Mouse (Mus musculus): ENCODE data around the gene Slc24a3. TPM values are rescaled to one million over a fixed set of nuclear protein-coding genes. Genes with fewer than 3 reads are reported as not detected.

Gene Slc24a3
- total RNA-seq, 2 experiments from 2014 or later = 3.5 to 4.0 TPM

DNA sequence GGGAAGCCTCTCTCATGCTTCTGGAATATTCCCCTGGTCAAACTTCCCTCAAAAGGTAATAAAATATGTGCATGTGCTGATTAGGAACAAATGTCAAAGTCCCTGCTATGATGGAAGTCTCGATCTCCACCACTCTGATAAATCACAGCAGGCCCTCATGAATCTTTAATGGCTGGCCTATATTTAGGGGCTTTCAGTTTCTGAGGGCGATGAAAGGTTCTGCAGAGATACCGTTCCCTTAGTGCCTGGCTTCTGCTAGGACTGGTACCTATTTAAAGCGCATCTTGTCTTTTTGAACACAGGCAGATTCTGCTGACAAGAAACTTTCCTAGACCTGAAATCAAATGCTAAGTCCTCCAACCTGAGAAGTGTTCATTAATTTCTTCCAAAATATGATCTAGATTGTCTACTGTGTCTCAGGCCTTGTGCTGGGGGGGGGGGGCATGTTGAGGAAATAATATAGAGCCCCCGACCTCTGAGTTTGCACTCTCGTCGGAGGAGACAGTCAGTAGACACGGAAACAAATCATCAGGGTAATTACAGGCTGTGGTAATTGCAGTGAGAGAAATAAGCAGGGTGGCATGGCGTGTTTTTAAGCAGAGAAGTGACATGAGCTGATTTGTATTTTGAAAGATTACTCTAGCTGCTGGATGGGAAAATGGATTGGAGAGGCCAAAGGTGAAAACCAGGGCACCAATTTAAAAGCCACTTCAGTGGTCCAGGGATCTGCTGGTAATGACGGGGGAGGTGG, 230.1 kb downstream of the Slc24a3 start:
- DNase-seq = no peak
- intact Hi-C loops (cut with DNase I; ENCODE audit: low total_unique reads) = no loop called here

DNA sequence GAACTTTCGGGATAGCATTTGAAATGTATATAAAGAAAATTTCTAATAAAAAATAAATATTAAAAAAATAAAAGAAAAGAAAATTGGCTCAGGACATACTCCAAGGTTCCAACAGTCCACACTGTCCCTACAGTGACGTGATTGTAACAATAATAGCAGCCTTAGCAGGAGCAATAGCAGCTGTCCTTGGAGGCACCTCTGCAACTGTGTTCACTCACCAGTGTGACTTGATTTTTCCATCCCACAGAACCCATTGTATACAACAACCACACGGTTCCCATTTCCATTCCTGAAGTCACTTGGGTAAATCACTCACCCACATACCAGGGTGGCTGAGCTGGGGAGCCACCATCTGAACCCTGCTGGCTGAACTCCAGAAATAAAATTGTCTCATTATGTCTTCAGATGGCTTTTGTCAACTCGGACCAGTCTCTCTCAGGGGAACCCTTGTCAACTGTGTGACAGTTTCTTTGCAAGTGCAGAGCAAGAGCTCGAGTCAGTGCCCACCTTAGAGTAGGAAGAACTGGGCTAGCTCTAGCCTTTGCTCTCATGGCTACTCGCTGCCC, 233.8 kb downstream of the Slc24a3 start:
- no peak for DNase-seq
- intact Hi-C loops (cut with DNase I; ENCODE audit: low total_unique reads) = no loop called here

GRCm38 (mm10) chr2:145401996-145402395, 234.4 kb downstream of the Slc24a3 start:
- no peak for DNase-seq
- intact Hi-C loops (cut with DNase I; ENCODE audit: low total_unique reads) = no loop called here

- DNase-seq = no peak
- intact Hi-C loops (cut with DNase I; ENCODE audit: low total_unique reads) = no loop called here
Measured at GRCm38 (mm10) chr2:145404818-145405531, 237.4 kb downstream of the Slc24a3 start.

DNA sequence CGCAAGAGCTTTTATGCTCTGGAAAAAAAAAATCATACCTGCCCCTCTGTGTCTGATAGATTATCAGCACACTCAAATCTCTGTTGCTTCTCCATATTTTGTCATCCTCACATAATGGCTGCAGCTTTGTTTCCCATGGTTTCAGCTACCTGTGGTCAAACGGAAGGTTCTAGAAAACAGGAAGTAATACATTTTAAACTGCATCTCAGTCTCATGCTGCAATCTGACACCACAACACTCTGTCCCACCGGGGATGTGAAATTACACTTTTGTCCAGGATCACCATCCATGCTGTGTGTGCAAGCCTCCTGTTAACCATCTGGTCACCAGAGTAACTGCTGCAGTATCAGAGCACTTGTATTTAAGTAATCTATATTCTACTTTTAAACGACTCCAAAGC, 238.2 kb downstream of the Slc24a3 start:
- no peak for DNase-seq
- intact Hi-C loops (cut with DNase I; ENCODE audit: low total_unique reads) = no loop called here

DNA sequence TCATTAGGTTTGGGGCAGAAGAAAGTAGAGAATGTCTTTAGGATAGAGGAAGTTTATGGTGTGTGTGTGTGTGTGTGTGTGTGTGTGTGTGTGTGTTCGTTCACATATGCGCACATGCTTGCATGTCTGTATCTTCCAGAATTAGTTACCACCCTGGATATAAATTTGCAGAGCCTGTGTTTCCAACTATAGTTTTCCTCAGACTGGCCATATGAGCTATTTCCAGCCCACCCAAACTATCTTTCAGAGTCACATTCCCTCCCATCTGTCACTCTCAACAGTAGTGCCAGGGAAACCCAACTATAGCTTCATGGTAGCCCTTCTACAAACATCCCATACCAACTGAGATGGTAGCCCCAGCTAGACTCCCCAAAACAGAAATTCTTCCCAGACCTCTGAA, 250.2 kb downstream of the Slc24a3 start:
- intact Hi-C loops (cut with DNase I; ENCODE audit: low total_unique reads) = no loop called here
- DNase-seq = no peak

GRCm38 (mm10) chr2:145419078-145419477, 251.5 kb downstream of the Slc24a3 start:
- intact Hi-C loops (cut with DNase I; ENCODE audit: low total_unique reads) = no loop called here
- DNase-seq = no peak

- intact Hi-C loops (cut with DNase I; ENCODE audit: low total_unique reads) = no loop called here
- DNase-seq = no peak
Measured at GRCm38 (mm10) chr2:145420967-145421888, 253.7 kb downstream of the Slc24a3 start.

GRCm38 (mm10) chr2:145421889-145422212, 254.3 kb downstream of the Slc24a3 start:
- intact Hi-C loops (cut with DNase I; ENCODE audit: low total_unique reads) = no loop called here
- DNase-seq = no peak

- intact Hi-C loops (cut with DNase I; ENCODE audit: low total_unique reads) = no loop called here
- DNase-seq = no peak
Measured at GRCm38 (mm10) chr2:145429982-145430381, 262.4 kb downstream of the Slc24a3 start.

DNA sequence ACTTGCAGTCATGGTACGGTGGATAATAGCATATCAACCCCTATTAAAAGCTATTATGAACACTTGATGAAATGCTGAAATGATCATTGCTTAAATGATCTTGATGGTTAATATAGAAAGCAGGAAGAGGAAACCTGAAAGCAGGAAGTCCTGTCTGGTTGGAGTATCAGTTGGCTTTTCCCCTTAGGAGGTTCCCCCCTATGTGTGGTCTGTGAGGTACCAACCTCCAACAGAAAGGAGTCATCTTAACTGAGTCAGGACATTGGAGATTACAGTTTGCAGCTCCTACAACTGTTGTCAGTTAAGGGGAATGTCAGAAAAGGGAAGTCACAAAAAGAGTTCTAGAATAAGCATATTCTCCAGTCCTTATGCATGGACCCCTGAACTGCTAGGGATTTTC, 266.5 kb downstream of the Slc24a3 start:
- no peak for DNase-seq
- intact Hi-C loops (cut with DNase I; ENCODE audit: low total_unique reads) = no loop called here

GRCm38 (mm10) chr2:145438336-145438735, 270.8 kb downstream of the Slc24a3 start:
- no peak for DNase-seq
- intact Hi-C loops (cut with DNase I; ENCODE audit: low total_unique reads) = no loop called here

DNA sequence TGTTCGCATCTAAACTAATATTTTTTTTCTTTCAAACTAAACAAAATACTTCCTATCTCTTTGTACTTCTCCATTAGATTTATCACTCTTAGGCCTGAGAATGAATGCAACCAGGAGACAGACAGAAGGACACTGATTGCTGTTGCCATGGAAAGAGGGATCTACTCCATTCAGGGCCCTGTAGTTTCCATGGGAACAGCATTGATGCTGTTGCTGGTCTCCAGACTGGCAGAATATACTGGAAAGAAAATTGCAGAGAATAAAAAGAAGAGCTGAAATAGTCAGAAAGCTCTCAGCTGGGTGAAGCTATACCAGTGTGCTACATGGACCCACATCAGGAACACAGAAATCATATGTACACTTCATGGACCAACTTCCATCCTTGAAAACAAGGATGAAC, 272.2 kb downstream of the Slc24a3 start:
- intact Hi-C loops (cut with DNase I; ENCODE audit: low total_unique reads) = no loop called here
- DNase-seq = no peak

- intact Hi-C loops (cut with DNase I; ENCODE audit: low total_unique reads) = no loop called here
- DNase-seq = no peak
Measured at GRCm38 (mm10) chr2:145457106-145457747, 289.7 kb downstream of the Slc24a3 start.

GRCm38 (mm10) chr2:145460854-145461423, 293.4 kb downstream of the Slc24a3 start:
- intact Hi-C loops (cut with DNase I; ENCODE audit: low total_unique reads) = no loop called here
- no peak for DNase-seq

DNA sequence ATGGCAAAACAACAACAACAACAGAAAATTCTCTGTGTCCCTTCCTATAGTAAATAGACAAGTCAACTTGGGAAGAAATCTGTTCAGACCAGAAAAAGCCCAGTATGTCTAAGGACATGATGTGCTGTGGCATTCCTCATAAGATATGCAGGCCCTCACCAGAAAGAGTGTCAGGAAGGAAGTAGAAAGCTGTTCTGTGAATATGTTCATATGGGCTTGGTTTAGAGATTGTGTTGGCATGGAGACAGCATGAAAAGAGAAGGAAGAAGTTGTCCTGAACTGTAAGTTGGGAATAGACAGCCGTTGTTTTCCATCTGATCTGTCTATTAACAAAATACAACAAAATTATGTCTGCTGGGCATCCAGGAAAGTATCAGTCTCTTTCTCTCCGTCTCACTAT, 294.7 kb downstream of the Slc24a3 start:
- intact Hi-C loops (cut with DNase I; ENCODE audit: low total_unique reads) = no loop called here
- DNase-seq = no peak

DNA sequence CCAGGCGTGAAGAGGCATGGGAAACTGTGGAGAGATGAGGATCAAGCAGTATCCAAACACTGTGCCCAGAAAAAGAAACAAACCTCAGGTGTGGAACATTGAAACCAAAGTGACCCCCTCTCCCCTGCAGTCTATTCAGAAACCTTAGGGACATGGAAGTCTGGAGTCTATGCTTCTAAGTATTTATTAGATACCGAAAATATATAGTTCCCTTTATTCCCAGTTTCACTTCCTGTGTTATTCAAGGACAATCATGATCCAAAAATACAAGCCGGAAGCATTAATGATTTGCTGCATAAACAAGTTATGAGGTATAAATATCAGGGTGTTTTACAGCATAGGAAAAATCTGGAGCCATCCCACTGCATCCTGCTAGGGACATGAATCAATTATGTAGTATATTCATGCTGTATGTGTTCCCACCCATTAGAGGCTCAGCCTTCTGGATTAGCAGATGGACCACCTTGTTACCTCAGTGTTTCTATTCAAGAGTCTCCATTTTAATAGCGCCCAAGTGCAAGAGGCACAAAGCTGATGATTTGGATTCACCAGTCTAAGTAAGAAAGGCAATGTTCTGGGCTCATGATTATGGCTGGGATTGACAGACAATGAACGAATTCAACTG, 301.3 kb downstream of the Slc24a3 start:
- no peak for DNase-seq
- intact Hi-C loops (cut with DNase I; ENCODE audit: low total_unique reads) = no loop called here

DNA sequence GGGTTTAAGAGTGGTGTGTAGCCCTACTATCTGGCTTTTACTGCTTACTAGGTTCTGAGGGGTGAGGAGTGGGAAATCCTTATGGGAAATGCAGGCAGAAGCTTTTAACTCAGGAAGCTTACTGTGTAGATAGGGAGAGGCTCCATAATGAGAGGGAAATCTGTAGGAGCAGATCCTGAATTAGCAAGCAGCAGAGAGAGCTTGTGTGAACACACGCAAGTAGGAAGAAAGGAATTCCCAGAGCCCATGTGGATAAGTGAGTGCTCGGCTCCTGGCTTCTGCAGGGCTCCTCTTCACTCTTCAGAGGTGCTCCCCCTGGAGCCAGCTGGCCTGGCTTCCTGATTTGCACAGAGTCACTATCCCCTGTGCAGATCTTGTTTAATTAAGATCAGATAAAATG, 309.9 kb downstream of the Slc24a3 start:
- intact Hi-C loops (cut with DNase I; ENCODE audit: low total_unique reads) = no loop called here
- no peak for DNase-seq

- intact Hi-C loops (cut with DNase I; ENCODE audit: low total_unique reads) = no loop called here
- DNase-seq = no peak
Measured at GRCm38 (mm10) chr2:145479676-145480075, 312.1 kb downstream of the Slc24a3 start.
